In genomic region chr5:65867380-65868116, GRCm38 (mm10) we compare ENCODE assay signal across 16 mouse cellular contexts. TPM values are rescaled to one million over a fixed set of nuclear protein-coding genes. Genes with fewer than 3 reads are reported as not detected.
DNase-seq lines count a peak whose midpoint lies in the region; ATAC-seq lines count a peak whose summit lies in the region.
"Had no signal": no experiment of that assay in that cellular context is flagged by ENCODE, and none has a peak within 500 bp of the region (broad histone marks: within the 10 kb centered on the region; RNA-seq: fewer than 3 reads in every experiment).

No protein-coding gene starts in this region.

- DNase-seq in heart, adult 8-10 months (ENCODE audit: low spot score), result peak; percentile 10
- DNase-seq in heart, postnatal 14 days, result no peak
- peak; percentile 41 to 46 for DNase-seq in spleen, postnatal 36 days (ENCODE audit: low spot score in 2 of 2)
- no peak for DNase-seq in spleen, postnatal 10 days (ENCODE audit: low spot score in 2 of 2)
- peak; percentile 36 to 43 for DNase-seq in natural killer cell, adult 2 months (ENCODE audit: low spot score in 2 of 2)
- DNase-seq: adrenal gland, postnatal 14 days; cerebellum, adult 11-12 months; kidney, postnatal 36 days; right cerebral cortex, postnatal 14 days had no signal

- 89% methylated on average over 7 of the region's 7 CpGs for WGBS in forebrain, embryonic 15.5 days
- WGBS in hindbrain, embryonic 13.5 days, result 89% methylated on average over 7 of the region's 7 CpGs

- no peaks in the 10 kb centered on the region for H3K36me3 ChIP-seq in forebrain, embryonic 15.5 days
- no peaks in the 10 kb centered on the region for H3K36me3 ChIP-seq in hindbrain, embryonic 13.5 days
- H3K36me3 ChIP-seq: heart, embryonic 10.5 days; liver, embryonic 15.5 days; midbrain, embryonic 15.5 days; neural tube, embryonic 15.5 days had no signal

- intact Hi-C loops in heart, postnatal 14 days (cut with DNase I), result no loop called here

- no peaks in the 10 kb centered on the region for H3K27me3 ChIP-seq in forebrain, embryonic 15.5 days
- no peaks in the 10 kb centered on the region for H3K27me3 ChIP-seq in hindbrain, embryonic 13.5 days
- H3K27me3 ChIP-seq: liver, embryonic 15.5 days; midbrain, embryonic 15.5 days; neural tube, embryonic 15.5 days had no signal

- no peak overlapping the region for H3K4me2 ChIP-seq in forebrain, embryonic 15.5 days (replicated peaks)
- H3K4me2 ChIP-seq in hindbrain, embryonic 13.5 days, result no peak overlapping the region
- H3K4me2 ChIP-seq: liver, embryonic 15.5 days; midbrain, embryonic 15.5 days; neural tube, embryonic 15.5 days had no signal

- peak; percentile 67 for ATAC-seq in common myeloid progenitor, adult 5-6 weeks (replicated peaks; ENCODE audit: low read depth, poor library complexity, severe bottlenecking)
- ATAC-seq in forebrain, embryonic 15.5 days (replicated peaks), result no peak
- ATAC-seq in hindbrain, embryonic 13.5 days (ENCODE audit: low FRiP score), result no peak
- ATAC-seq: midbrain, embryonic 15.5 days had no signal

- no peak overlapping the region for H3K9ac ChIP-seq in forebrain, embryonic 15.5 days (replicated peaks)
- H3K9ac ChIP-seq in hindbrain, embryonic 13.5 days, result no peak overlapping the region
- H3K9ac ChIP-seq: liver, embryonic 15.5 days; midbrain, embryonic 15.5 days; neural tube, embryonic 15.5 days had no signal

- no peaks in the 10 kb centered on the region for H3K4me1 ChIP-seq in forebrain, embryonic 15.5 days
- no peaks in the 10 kb centered on the region for H3K4me1 ChIP-seq in hindbrain, embryonic 13.5 days (replicated peaks)
- H3K4me1 ChIP-seq: heart, embryonic 10.5 days; midbrain, embryonic 15.5 days; neural tube, embryonic 15.5 days had no signal

- H3K4me3 ChIP-seq in forebrain, embryonic 15.5 days, result no peak overlapping the region
- H3K4me3 ChIP-seq in hindbrain, embryonic 13.5 days, result no peak overlapping the region
- H3K4me3 ChIP-seq: heart, embryonic 10.5 days; liver, embryonic 15.5 days; midbrain, embryonic 15.5 days; neural tube, embryonic 15.5 days had no signal

- no peak overlapping the region for H3K27ac ChIP-seq in forebrain, embryonic 15.5 days (replicated peaks)
- no peak overlapping the region for H3K27ac ChIP-seq in hindbrain, embryonic 13.5 days
- H3K27ac ChIP-seq: heart, embryonic 10.5 days; liver, embryonic 15.5 days; midbrain, embryonic 15.5 days; neural tube, embryonic 15.5 days had no signal

- H3K9me3 ChIP-seq in forebrain, embryonic 15.5 days, result no peaks in the 10 kb centered on the region
- H3K9me3 ChIP-seq in hindbrain, embryonic 13.5 days, result no peaks in the 10 kb centered on the region
- H3K9me3 ChIP-seq: heart, embryonic 10.5 days; liver, embryonic 15.5 days; midbrain, embryonic 15.5 days; neural tube, embryonic 15.5 days had no signal

RNA-seq across cellular contexts. Expression of gene Rhoh, which starts 6.5 kb away (rescaled TPM):
- total RNA-seq in heart, adult 8-10 months (2022), result under 1 TPM; 0.28 to 0.47 (median 0.36) TPM
- total RNA-seq in heart, postnatal 14 days (2021), result 1 to 10 TPM in 1 of 2 experiments, under 1 TPM in 1; 0.57 to 4.5 TPM
- 33.6 and 46.6 TPM in 2 replicates for total RNA-seq in common myeloid progenitor, adult 5-6 weeks (2017)
- 0.36 and 0.38 TPM in 2 replicates for polyA plus RNA-seq in forebrain, embryonic 15.5 days (2015; fragmentation: Nextera tagmentation; extraction: Ambion mirVana)
- 0.30 and 0.60 TPM in 2 replicates for polyA plus RNA-seq in hindbrain, embryonic 13.5 days (2015; fragmentation: Nextera tagmentation; extraction: Ambion mirVana)

Comparison
In these comparisons a context has a peak if more than half of its experiments do, and no peak if none do; other contexts are left out.
1. DNase-seq: peak in heart, adult 8-10 months (single experiment), spleen, postnatal 36 days (2 of 2) and natural killer cell, adult 2 months (2 of 2); none in heart, postnatal 14 days (0 of 2) and spleen, postnatal 10 days (0 of 2).